Mouse (Mus musculus) midbrain, postnatal 0 days (tissue): ENCODE measurements at regions not wholly inside any gene's neighbourhood (a gene's known extent, or its start where the extent isn't known, plus 50 kb on each side); places are given as distances from the start of the nearest gene placed in this dataset.

ENCODE experiments used
- ATAC-seq: fragments of 200-750 bp; cut with Nextera tagmentation; 2 replicates; pipeline ENCODE4 v1.8.0; 2017; ENCODE audit warnings: moderate number of reproducible peaks, mild to moderate bottlenecking, moderate TSS enrichment, moderate library complexity; ENCODE audit not compliant: low FRiP score
- DNase-seq: peaks from one replicate; pipeline ENCODE4 v3.0.0-alpha.2; 2015; ENCODE audit warnings: low spot score
- H3K27ac ChIP-seq: fragments of 300-500 bp; sonication (generic); 2 replicates; pipeline ENCODE4 v1.5.1; 2014; ENCODE audit warnings: low read depth, mild to moderate bottlenecking, low read length, mixed read lengths
- H3K27me3 ChIP-seq: fragments of 300-500 bp; sonication (generic); 2 replicates; pipeline ENCODE4 v1.6.1; 2014; ENCODE audit warnings: low read length, control low read depth, mixed read lengths; ENCODE audit not compliant: insufficient read depth
- H3K36me3 ChIP-seq: fragments of 300-500 bp; sonication (generic); 2 replicates; pipeline ENCODE4 v1.6.1; 2014; ENCODE audit warnings: low read length, control low read depth, mixed read lengths; ENCODE audit not compliant: insufficient read depth
- H3K4me1 ChIP-seq: fragments of 300-500 bp; sonication (generic); 2 replicates; pipeline ENCODE4 v1.6.1; 2014; ENCODE audit warnings: mild to moderate bottlenecking, control low read depth, antibody characterized with exemption, low read length, mixed read lengths; ENCODE audit not compliant: insufficient read depth
- H3K4me2 ChIP-seq: fragments of 300-500 bp; sonication (generic); 2 replicates; pipeline ENCODE4 v1.6.1; 2014; ENCODE audit warnings: low read depth, mild to moderate bottlenecking, low read length, mixed read lengths; ENCODE audit not compliant: poor library complexity, severe bottlenecking
- H3K4me3 ChIP-seq: fragments of 300-500 bp; sonication (generic); 2 replicates; pipeline ENCODE4 v1.5.1; 2014; ENCODE audit warnings: low read depth, mild to moderate bottlenecking, low read length, moderate library complexity
- H3K9ac ChIP-seq: fragments of 300-500 bp; sonication (generic); replicated peaks from 2 replicates; pipeline ENCODE4 v1.6.1; 2014; ENCODE audit warnings: mild to moderate bottlenecking, low read length, moderate library complexity, mixed read lengths; ENCODE audit not compliant: poor library complexity, severe bottlenecking
- H3K9me3 ChIP-seq: fragments of 300-500 bp; sonication (generic); 2 replicates; pipeline ENCODE4 v1.6.1; 2016; ENCODE audit warnings: low read length, control low read depth
- CTCF ChIP-seq: IDR thresholded peaks from 2 replicates; pipeline ENCODE4 v1.5.1; 2016; ENCODE audit warnings: antibody characterized with exemption, mild to moderate bottlenecking
- WGBS: fragments of 180-500 bp; shearing (Covaris S2); extraction: QIAGEN DNeasy Blood & Tissue Kit; methylation state at CpG from one replicate; pipeline ENCODE4 v1.1.7; 2014; 5-methylcytosine and 5-hydroxymethylcytosine counted together

DNA sequence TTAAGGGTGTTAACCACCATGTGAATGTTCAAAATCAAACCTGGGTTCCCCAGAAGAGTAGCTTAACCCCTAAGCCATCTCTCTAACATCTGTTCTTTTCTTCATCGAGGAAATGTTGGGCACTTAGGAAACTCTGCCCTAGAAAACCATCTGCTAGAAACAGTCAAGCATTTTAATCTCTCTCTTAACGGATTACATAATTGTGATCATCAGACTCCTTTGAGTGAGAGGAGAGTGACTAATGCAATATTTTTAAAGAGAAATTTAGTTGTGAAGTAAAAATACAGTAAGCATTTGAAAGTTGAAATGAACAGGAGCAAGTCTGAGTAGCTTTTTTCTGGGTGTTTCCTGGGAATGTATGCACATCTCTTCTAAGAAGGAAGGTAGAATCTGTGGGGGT, 379.4 kb downstream of the Zfp619 start:
- ATAC-seq = no peak
- Histone ChIP-seq H3K9me3 (no peaks in the 10 kb centered on the region), H3K36me3 (no peaks in the 10 kb centered on the region), H3K27ac (no peak overlapping the region), H3K4me1 (no peaks in the 10 kb centered on the region), H3K4me2 (no peak overlapping the region), H3K27me3 (no peaks in the 10 kb centered on the region), H3K4me3 (no peak overlapping the region), H3K9ac (no peak overlapping the region)
- DNase-seq = no peak
- 84% methylated on average over 2 of the region's 2 CpGs for WGBS
- no peak for TF ChIP-seq CTCF

DNA sequence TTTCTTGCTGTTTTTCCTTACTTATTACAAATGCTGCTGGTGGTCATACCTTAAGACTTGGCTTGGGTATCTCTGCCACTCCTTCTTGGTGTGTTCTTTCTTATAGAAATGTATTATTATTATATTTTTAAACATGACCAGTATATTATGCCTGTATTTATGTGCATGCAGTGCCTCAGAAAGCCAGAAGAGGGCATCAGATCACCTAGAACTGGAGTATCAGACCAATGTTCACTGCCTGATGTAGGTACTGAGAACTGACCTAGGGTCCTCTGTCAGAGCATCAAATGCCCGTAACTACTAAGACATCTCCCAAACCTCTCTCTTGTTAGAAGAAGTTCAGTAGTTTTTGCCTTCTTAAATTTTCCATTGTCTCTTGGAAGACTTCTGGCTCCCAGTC, 380.7 kb downstream of the Zfp619 start:
- no peak for DNase-seq
- TF ChIP-seq CTCF = peak; percentile 7; the same call in 1 of the 2 replicates
- ATAC-seq = no peak

GRCm38 (mm10) chr7:39933946-39934345, 416.4 kb downstream of the Zfp619 start:
- ATAC-seq = no peak
- Histone ChIP-seq H3K4me3 (no peak overlapping the region), H3K9ac (no peak overlapping the region), H3K27ac (no peak overlapping the region), H3K9me3 (no peaks in the 10 kb centered on the region), H3K4me1 (no peaks in the 10 kb centered on the region), H3K4me2 (no peak overlapping the region), H3K27me3 (no peaks in the 10 kb centered on the region), H3K36me3 (no peaks in the 10 kb centered on the region)
- DNase-seq = no peak
- 82% methylated on average over 1 of the region's 1 CpGs for whole genome bisulfite sequencing
- TF ChIP-seq CTCF = no peak

More for the DNA sequence above, 380.7 kb downstream of the Zfp619 start:
- H3K9ac ChIP-seq = no peak overlapping the region
- no peak overlapping the region for H3K27ac ChIP-seq
- no peaks in the 10 kb centered on the region for H3K27me3 ChIP-seq
- H3K36me3 ChIP-seq = no peaks in the 10 kb centered on the region
- no peak overlapping the region for H3K4me3 ChIP-seq
- H3K4me1 ChIP-seq = no peaks in the 10 kb centered on the region
- 100% methylated on average over 1 of the region's 1 CpGs for WGBS
- no peak overlapping the region for H3K4me2 ChIP-seq
- H3K9me3 ChIP-seq = no peaks in the 10 kb centered on the region

DNA sequence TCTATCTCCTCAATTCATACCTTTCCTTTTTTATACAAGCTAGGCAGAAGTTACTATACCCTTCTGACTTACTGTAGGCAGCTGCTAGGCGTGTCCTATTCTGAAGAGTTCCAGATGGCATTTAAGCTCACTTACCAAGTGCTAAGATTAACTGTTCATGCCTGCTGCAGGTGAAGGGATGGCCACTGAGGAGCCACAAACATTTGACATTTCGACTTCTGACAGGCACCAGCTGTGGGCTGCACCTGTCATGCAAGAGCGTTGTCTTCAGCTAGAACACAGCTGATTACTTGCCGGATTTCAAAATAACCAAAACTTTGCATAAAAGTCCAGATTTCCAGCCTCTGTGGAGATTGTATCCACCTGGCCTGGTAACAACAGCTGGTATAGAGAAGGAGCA, 419.7 kb downstream of the Zfp619 start:
- H3K9ac ChIP-seq = no peak overlapping the region
- no peak overlapping the region for H3K27ac ChIP-seq
- ATAC-seq (no peak), DNase-seq (no peak)
- TF ChIP-seq CTCF = no peak
- no peak overlapping the region for H3K4me2 ChIP-seq
- no peak overlapping the region for H3K4me3 ChIP-seq
- WGBS = 89% methylated on average over 4 of the region's 4 CpGs
- H3K4me1 ChIP-seq = no peaks in the 10 kb centered on the region
- no peaks in the 10 kb centered on the region for H3K36me3 ChIP-seq
- no peaks in the 10 kb centered on the region for H3K27me3 ChIP-seq
- H3K9me3 ChIP-seq = no peaks in the 10 kb centered on the region

GRCm38 (mm10) chr7:39942262-39942900, 424.8 kb downstream of the Zfp619 start:
- Histone ChIP-seq H3K36me3 (no peaks in the 10 kb centered on the region), H3K9ac (no peak overlapping the region), H3K4me1 (no peaks in the 10 kb centered on the region), H3K27ac (no peak overlapping the region), H3K4me2 (no peak overlapping the region), H3K4me3 (no peak overlapping the region), H3K9me3 (no peaks in the 10 kb centered on the region), H3K27me3 (no peaks in the 10 kb centered on the region)
- no peak for TF ChIP-seq CTCF
- ATAC-seq = no peak
- peak; percentile 75 for DNase-seq
- WGBS = 17% methylated on average over 1 of the region's 1 CpGs

DNA sequence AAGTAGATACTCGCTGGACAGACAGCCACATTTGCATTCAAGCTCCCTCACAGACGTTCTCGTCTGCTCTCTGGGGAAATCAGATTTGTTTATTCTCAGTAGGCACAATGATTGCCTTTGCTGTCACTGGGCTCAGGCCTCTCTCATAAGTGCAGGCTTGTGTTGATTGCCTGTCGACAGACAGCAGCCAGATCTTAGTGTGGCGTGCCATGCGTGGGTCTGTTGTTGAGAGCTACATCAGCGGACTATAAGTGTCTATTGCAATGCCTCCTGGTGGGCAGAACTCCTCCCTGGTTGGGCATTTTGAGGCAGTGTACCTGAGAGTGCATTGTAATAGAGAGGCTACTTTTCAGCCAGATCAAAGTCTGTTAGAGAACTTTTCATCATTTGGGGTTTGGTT, 436.5 kb downstream of the Zfp619 start:
- Histone ChIP-seq H3K4me1 (no peaks in the 10 kb centered on the region), H3K4me3 (no peak overlapping the region), H3K9ac (no peak overlapping the region), H3K27me3 (no peaks in the 10 kb centered on the region), H3K9me3 (no peaks in the 10 kb centered on the region), H3K36me3 (no peaks in the 10 kb centered on the region), H3K27ac (no peak overlapping the region), H3K4me2 (no peak overlapping the region)
- DNase-seq = no peak
- TF ChIP-seq CTCF = no peak
- ATAC-seq = no peak
- WGBS = 69% methylated on average over 7 of the region's 7 CpGs
